Mouse (Mus musculus) gastrocnemius, postnatal 14 days (tissue): ENCODE results near the gene Rnase2b. TPM values are rescaled to one million over a fixed set of nuclear protein-coding genes. Genes with fewer than 3 reads are reported as not detected.
"Not testable (repeated sequence)": the region's sequence is repeated elsewhere in the genome, so short reads cannot be mapped to it uniquely, and the experiment has no call there.

Source experiments
- DNase-seq: peaks from one replicate; pipeline ENCODE4 v3.0.0; 2021; ENCODE audit warnings: mixed read lengths
- intact Hi-C: fragments of 180-260 bp; cut with DNase I; formaldehyde crosslinking; loops from one replicate; pipeline ENCODE4 v1.15.1; 2025; ENCODE audit warnings: low total_unique reads
- total RNA-seq, 2 experiments: library from RNA; stranded (reverse); gene quantifications; 2 replicates each; pipeline ENCODE4 v1.2.3; 2021

Gene Rnase2b
- total RNA-seq, 2 experiments from 2014 or later = not detected

GRCm38 (mm10) chr14:51149164-51149563, 12.9 kb upstream of the Rnase2b start:
- intact Hi-C loops = no loop called here
- DNase-seq = no peak

- intact Hi-C loops = no loop called here
- DNase-seq = no peak
Measured at GRCm38 (mm10) chr14:51150206-51150831, 11.7 kb upstream of the Rnase2b start.

DNA sequence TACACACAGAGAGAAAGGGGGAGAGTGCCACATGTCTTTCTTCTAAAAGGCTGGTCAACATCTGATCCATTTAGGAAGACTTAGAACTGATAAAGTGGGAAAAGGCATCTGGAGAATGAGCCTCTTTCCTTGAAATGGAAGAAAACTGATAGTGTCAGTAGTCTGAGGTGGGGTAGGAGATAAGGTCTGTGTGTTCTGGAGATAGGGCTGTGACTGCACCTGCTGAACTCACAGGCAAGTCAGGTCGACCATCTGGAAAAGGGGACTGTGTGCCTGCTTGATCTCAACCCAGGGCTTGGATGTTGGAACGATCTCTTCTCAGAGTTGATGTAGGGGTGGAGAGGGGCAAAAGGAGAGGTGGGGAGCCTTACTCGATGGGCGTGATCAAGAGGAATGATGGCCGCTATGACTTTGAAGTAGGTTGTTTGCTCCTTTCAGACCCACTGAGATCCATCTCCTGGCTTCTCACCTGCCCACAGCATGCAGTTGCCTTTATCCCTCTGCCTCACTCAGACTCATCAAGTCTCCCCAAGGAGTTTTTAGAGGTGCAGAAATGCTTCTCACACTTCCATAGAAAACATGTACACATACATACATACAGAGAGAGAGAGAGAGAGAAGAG, 9.7 kb upstream of the Rnase2b start:
- no peak for DNase-seq
- intact Hi-C loops = no loop called here

DNA sequence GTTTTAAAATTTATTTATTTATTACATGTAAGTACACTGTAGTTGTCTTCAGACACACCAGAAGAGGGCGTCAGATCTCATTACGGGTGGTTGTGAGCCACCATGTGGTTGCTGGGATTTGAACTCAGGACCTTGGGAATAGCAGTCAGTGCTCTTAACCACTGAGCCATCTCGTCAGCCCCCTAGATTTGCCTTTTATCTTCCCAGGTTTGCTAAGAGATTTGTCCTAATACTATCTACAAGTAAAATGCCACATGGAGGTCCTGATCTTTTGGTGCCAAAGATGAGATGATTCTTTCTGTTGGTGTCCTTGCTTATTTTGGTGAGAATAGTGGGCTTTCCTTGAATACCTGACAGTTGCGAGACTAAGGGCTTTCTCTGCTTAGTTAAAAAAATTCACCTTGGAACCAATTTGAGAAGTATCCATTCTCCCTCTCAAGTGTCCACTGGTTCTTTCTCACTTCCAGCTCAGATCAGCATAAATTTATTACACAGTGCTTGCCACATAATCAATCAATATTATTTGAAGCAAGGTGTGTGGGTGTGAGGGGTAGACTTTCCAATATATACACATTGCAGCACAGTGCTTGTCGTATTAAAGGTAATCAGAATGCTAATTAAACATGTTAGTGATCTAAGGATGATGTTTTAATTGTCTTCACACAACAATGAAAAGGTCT, 5.9 kb upstream of the Rnase2b start:
- intact Hi-C loops = no loop called here
- DNase-seq = no peak

GRCm38 (mm10) chr14:51156736-51157068, 5.4 kb upstream of the Rnase2b start:
- DNase-seq = no peak
- intact Hi-C loops = no loop called here

DNA sequence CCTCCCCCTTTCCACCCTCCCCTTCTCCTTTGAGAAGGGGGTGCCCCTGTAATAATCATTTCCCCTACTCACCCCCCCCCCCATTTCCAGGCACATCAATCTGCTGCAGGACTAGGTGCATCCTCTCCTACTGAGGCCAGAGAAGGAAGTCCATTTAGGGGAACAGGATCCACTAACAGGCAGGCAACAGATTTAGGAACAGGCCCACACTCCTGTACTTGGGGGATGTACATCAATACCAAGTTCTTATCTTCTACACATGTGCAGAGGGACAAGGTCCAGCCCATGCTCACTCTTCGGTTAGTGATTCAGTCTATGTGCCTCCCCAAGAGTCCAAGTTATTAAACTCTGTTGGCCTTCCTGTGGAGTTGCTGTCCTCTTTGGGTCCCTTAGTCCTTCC, 5.0 kb upstream of the Rnase2b start:
- DNase-seq = no peak
- intact Hi-C loops = no loop called here

DNA sequence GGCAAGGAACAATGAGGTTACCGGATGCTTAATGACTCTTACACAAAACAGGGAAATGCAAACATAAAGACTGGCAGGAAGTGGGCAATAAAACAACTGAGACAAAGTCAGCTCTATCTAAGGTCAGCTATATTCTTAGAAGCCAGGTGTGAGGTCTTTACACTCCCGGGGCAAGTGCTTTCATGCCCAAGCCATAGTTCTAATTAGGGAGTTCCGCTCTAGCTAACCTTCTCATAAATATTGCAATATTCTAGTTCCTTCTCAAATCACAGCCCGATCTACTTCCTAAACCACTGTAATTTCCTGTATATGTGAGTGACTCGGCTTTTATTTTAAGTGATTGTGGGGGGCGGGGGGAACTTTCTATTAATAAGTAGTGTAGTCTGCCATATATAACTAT, 1.3 kb downstream of the Rnase2b start:
- intact Hi-C loops, DNase-seq: not testable (repeated sequence)

DNA sequence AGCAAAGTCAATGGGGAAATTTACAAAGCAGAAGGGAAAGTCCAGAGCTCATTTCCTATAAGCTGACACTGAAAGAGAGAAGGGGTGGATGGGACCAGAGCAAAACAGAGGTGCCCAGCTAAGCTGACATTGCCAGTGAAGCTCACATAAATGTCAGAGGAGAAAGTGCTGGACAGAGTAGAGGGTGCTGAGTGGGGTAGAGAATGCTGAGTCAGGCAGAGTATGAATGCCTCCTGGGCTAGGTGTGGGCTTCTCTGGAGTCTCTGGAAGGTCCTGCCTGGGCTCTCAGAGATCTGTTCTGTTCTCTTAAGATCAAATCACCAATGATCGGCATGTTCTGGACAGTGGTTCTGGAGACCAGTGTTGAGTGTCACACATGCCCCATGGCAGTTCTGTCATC, 3.4 kb downstream of the Rnase2b start:
- intact Hi-C loops = no loop called here
- no peak for DNase-seq

DNA sequence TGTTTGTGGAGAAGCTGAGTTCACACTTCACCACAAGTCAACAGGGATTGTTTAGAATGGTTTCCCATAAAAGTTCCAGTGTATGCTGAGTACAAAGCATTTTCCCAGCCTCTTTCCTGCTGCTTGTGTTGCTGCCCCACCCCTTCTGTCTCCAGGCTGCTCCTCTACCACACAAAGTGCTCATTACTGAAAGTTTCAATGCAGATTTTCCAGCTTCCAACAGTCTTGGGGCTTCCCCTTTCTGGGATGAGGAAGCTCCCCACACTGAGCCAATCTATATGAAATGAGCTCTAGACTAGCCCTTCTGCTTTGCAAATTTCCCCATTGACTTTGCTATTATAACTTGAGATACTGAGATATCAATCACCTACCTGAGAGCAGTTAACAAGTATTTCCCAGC, 4.0 kb downstream of the Rnase2b start:
- DNase-seq = no peak
- intact Hi-C loops = no loop called here

- DNase-seq = not testable (repeated sequence)
- intact Hi-C loops = loop anchor here (10.0 kb wide), 1 partner anchor 93 kb away; no protein-coding TSS in a partner anchor
Measured at GRCm38 (mm10) chr14:51172095-51172865, 10.2 kb downstream of the Rnase2b start.

DNA sequence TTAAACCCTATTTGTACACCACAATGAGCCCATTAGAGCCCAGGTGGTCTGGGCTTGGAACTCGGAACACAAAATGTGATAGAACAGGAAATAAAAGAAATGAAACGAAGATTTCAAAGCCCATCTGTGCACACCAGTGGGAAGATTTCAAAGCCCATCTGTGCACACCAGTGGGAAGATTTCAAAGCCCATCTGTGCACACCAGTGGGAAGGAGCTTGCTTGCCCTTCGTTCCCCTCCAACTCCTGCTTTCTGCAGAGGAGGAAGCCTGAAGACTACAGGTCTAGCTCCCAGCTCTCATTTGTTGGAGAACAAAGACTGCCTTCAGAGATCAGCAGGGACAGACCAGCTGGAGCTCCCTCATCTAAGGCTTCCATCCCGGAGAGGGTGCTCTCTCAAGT, 10.9 kb downstream of the Rnase2b start:
- intact Hi-C loops = loop anchor here (10.0 kb wide), 1 partner anchor 92 kb away; no protein-coding TSS in a partner anchor
- not testable (repeated sequence) for DNase-seq

- no peak for DNase-seq
- intact Hi-C loops = loop anchor here (10.0 kb wide), 1 partner anchor 91 kb away; no protein-coding TSS in a partner anchor
Measured at GRCm38 (mm10) chr14:51173843-51174242, 11.8 kb downstream of the Rnase2b start.

DNA sequence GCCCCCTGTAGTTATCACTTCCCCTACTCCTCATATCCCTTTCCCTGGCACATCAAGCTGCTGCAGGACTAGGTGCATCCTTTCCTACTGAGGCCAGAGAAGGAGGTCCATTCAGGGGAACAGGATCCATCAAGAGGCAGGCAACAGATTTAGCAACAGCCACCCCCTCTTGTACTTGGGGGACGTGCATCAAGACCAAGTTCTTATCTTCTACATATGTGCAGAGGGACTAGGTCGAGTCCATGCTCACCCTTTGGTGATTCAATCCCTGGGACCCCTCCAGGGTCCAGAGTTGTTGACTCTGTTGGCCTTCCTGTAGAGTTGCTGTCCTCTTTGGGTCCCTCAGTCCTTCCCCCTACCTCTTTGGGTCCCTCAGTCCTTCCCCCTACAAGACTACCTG, 19.0 kb downstream of the Rnase2b start:
- DNase-seq, intact Hi-C loops: not testable (repeated sequence)

DNA sequence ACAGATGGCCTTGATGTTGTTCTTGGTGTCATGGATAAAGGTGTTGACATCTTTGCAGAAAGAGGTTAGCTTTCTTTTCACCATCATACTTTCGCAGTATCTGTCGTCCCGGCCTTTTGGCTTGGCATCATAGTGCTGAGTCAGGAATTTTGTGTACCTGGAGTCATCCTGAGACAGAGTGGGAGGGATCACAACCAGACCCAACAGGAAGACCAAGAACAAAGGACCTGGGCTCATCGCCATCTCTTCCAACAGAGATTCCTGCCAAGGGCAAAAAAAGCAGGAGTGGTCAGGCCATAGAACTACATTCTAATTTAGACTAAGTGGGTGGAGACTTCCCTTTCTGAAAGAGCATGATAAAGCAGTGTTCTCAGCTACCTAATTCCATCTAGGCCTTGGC, 33.6 kb downstream of the Rnase2b start:
- intact Hi-C loops = no loop called here
- DNase-seq = no peak

DNA sequence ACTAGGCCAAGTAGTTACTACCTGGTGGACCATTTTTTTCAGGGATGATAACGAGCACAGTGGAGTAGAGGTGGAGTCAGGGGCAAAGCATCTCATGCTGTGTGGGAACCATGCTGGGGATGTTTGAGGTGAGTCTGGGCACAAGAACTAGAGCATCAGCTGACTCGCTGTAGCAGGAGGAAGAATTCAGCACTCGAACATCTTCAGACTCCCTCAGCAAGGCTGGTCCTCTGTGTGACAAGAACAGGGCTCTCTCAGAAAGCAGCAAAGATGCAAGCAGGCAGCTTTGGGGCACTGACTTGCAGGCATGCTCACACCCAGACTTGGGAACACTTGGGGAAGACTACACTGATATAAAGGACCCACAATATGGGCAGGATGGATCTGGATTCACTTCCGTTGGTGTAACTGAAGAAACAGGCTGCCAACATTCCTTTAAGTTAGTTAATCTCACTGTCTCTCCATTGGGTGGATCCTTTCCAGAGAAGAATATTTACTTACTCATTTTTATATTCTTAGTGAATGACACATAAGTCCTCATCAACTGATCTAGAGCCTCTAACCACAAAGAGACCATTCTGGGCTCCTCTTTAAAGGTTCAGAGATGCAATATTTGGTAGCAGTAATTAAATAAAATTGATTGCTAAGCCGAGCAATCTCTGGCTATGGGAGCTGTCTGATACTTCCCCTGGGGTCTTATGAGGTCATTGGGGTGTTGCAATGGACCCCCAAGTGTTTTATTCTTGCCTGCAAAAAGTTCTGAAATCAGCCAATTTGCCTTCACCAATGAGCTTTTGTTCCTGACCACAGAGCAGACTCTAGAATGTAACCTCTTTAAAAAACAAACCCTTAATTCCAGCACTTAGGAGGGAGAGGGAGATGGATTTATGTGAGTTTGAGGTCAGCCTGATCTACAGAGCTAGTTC, 37.3 kb downstream of the Rnase2b start, which contains the start of gene Ang2:
Ang2 (minus strand) TSS at position 51 of the 926 bp plus-strand sequence.
- intact Hi-C loops = no loop called here
- DNase-seq = no peak

- no peak for DNase-seq
- intact Hi-C loops = no loop called here
Measured at GRCm38 (mm10) chr14:51200054-51200453, 38.0 kb downstream of the Rnase2b start.

- no peak for DNase-seq
- intact Hi-C loops = no loop called here
Measured at GRCm38 (mm10) chr14:51200466-51200865, 38.4 kb downstream of the Rnase2b start.

DNA sequence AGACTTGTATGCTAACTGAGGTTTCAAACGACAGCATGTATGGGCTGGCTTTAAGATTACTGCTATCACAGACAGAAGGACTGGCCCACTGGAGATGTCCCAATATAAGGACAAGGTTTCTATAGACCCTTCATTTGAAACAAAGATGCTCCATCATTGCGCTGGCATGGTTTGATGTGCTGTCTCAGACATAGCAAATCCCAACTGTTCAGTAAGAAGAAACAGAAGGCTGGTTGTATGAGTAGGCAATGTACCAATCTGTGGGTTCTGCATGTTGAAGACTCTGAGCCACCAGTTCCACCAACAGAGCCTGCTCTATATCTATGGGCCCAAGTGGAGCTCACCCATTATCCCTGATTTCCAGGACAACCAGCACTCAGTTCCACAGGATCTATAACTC, 41.1 kb downstream of the Rnase2b start, which contains the start of gene Ear14:
Ear14 (plus strand) TSS at position 277 of the 400 bp plus-strand sequence.
- intact Hi-C loops = no loop called here
- DNase-seq = no peak
